Mouse (Mus musculus) megakaryocyte-erythroid progenitor cell, adult 5-6 weeks (primary cell): ENCODE data around the gene Nol4l. TPM values are rescaled to one million over a fixed set of nuclear protein-coding genes. Genes with fewer than 3 reads are reported as not detected.

ENCODE experiments used
- ATAC-seq: replicated peaks from 2 replicates; pipeline ENCODE4 v1.8.0; 2016; ENCODE audit warnings: mild to moderate bottlenecking, inconsistent platforms; ENCODE audit not compliant: severe bottlenecking, poor library complexity, low FRiP score, low TSS enrichment
- total RNA-seq, 2 experiments: library from RNA; stranded (forward) in 1 of 2; stranded (reverse) in 1 of 2; fragments of 200-1000, 215-1000 nt in 1 of 2; fragments of >200 nt in 1 of 2; fragmentation: Nextera tagmentation in 1 of 2; gene quantifications; 2 replicates each; pipeline ENCODE4 v1.2.3; 2014 to 2017

The Nol4l gene
- total RNA-seq, 2 experiments from 2014 or later = 10.4 to 13.3 TPM

GRCm38 (mm10) chr2:153428485-153428884, 101.3 kb downstream of the Nol4l start:
- ATAC-seq = no peak

GRCm38 (mm10) chr2:153426931-153427330, 102.8 kb downstream of the Nol4l start:
- ATAC-seq = peak; percentile 53

DNA sequence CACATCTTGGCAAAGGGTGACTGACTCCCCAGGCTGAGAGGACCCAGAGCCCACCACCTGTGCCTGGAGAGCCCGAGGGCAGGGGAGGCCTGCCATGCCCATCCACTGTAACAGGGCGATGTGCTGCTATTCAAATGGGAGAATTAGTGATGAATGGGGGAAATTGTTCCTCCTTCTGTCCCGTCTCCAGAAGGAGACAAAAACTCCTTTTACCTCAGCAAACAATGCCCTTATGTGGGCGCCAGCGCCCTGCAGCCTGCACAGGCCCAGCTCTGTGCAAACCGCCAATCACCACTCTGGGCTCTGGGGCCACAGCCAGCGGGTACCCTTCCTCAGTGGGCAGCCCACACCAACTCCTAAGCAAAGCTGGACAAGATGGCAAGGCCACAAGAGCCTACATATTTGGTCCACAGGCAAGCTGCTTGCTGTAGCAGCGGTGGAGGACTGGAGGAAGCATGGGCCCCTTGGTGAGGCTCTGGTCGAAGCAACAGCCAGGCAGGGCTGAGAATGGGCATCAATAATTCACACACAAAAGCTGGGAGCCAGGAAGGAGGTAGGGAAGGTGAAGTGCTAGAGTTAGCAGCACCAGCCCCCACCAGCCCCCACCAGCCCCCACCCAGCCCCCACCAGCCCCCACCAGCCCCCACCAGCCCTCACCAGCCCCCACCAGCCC, 103.6 kb downstream of the Nol4l start:
- ATAC-seq = no peak

DNA sequence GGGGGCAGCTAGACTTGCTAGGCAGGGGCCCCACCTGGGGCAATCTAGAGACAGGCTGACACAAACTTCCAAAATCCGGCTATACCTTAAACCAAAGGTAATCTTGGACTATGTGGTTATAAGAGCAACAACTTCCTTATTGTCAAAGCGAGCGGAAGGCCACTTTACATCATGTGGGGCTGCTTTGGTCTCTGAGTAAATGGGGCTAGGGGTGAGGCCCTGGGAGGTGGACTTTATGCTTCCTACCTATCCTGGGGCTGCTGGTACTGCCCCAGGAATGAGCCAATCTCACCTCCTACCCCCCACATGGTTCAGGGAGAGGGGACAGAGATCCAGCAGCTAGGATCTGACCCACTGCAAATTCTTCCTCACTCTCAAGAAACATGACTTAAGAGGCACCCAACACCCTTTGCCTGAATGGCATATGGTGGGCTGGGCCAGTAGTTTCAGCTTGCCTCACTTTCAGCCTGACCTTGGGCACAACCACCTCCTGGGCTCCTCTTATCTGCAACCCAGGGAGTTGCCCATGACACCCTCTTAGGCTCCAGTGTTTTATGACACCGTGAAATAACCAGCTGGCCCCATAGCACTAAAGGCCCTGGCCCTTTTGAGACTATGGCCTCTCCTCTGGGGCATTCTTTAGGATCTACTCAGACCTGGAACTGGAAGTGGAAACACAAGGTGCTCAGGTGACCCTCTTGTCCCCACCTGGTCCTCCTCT, 104.5 kb downstream of the Nol4l start:
- peak; percentile 34; the same call in 1 of the 2 replicates for ATAC-seq

GRCm38 (mm10) chr2:153424557-153424956, 105.2 kb downstream of the Nol4l start:
- no peak for ATAC-seq

DNA sequence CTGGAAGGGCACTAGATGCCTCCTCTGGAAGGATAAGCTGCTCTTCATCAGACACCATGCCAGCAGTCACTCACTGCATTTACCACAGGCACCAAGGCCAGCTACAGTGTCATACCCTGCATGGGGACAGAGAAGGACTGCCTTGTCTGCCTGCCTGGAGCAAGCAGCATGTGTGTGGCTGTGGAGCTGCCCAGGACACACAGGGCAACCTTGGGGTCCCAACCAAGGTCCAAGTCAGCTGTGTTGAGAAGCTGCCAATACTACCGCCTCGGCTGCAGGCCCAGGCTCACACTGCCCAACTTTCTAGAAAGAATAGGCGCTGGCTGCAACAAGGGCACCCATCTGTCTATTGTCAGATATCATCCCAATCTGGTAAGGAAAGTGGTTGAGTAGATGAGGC, 106.7 kb downstream of the Nol4l start:
- ATAC-seq = no peak

DNA sequence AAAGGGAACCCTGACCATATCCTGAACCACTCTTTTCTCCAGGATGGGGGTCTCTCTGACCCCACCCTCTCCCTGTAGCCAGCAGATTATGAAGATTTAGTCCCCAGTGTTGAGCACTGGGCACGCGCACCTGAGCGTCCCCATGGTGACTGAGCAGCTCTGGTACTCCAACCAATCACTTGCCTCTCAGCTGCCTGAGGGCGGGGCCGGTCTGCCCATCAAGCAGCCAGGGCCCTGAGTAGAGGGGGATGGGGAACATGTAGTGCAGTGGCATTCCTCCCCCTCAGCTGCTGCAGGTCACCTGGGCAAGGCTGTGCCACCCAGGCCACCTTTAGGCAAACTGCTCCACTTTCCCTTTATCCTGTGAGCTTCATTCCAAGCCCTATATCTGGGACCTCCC, 107.7 kb downstream of the Nol4l start:
- no peak for ATAC-seq

GRCm38 (mm10) chr2:153421233-153421632, 108.5 kb downstream of the Nol4l start:
- ATAC-seq = no peak

GRCm38 (mm10) chr2:153418381-153418780, 111.4 kb downstream of the Nol4l start:
- ATAC-seq = no peak

DNA sequence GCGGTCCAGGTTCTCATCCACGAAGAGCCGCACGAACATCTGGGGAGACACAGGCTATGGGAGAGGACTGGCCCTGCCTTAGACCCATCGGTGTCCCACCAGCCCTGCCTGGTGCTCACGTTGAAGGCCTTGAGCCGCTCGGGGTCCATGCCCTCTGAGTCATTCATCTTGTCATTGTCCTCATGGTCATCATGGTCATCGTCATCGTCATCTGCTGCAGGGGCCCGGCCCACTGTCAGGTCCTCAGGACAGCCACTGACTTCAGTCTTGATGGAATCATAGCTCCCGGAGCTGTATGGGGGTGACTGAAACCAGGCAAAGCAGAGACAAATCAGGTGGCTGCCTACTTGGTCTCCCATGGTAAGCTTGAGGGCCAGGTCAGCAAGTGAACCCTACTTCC, 111.9 kb downstream of the Nol4l start:
- ATAC-seq = no peak

GRCm38 (mm10) chr2:153414607-153415006, 115.2 kb downstream of the Nol4l start:
- ATAC-seq = 0 out of 2 replicates have a peak, but pooled peaks have one; percentile 31

GRCm38 (mm10) chr2:153412563-153412962, 117.2 kb downstream of the Nol4l start:
- ATAC-seq = no peak

DNA sequence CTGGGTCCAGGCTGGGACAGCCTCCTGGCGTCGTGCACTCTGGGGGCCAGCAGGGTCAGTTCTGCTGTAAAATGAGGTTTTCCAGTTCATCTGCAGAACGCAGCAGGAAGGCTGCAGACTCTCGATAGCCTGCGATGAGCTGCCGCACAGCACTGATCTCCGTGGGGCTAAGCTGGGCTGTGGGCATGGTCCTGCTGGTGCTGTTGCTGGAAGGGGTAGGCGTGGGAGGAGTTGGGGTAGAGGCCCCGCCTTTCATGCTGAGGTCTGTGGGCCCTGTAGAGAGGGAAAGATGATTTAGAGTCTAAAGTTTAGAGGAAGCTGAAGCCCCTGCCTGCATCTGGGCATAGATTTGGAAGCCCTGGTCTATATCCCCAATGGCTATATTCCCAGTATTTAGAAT, 118.2 kb downstream of the Nol4l start:
- 0 out of 2 replicates have a peak, but pooled peaks have one; percentile 35 for ATAC-seq

DNA sequence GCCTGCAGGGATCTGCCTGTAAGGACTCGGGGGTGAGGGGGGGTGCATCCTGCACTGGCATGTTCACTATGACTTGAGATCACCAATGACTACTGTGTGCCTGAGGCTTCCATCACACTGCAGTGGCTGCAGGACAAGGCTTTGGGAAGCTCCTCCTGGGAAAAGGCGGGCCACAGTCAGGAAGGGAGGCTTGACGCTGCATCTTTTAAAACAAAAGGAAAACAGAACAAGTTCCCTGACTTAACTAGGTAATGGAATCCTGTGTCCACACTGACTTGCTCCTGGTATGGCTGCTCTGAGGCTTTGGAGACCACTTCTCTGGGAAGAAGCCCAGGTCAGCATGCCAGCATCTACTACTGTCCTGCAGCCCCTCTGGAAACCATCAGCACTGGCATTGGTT, 120.8 kb downstream of the Nol4l start:
- no peak for ATAC-seq

DNA sequence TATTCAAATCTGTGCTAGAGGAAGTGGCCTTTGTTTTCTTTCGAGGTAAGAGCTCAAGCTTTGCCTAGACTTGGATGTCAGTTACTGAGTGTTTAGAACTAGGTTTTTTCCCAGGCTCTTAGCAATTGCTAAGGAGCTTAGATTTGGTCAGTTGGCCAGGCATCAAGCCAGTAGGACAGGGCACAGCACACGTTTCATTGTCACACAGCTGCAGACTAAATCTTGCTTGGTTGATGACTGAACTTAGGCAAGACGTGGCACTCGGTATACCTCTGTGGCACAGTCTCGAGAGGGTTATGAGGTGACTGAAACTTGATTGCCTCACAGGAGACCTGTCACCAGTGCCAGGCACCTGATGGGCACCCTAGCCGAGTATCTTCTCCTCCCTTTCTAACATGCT, 122.9 kb downstream of the Nol4l start:
- no peak for ATAC-seq

DNA sequence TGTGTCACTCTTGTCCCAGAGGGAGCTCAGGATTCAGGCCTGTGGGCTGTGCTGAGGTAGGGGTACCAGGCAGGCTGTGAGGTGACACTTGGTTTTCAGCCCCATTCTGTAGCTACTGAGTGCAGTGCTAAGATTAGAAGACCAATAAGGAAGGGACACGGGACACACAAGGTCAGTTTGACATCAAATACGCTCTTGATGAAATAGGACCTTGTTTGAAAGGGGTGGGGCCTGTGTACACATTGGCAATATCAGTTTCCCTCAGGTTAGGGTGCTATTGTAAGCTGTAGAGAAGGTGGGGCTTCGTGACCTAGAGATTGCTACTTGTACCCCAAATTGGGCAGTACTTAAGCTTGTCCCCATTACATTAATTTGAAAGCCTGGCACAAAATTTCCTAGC, 124.9 kb downstream of the Nol4l start:
- ATAC-seq = no peak

- no peak for ATAC-seq
Measured at GRCm38 (mm10) chr2:153404062-153404461, 125.7 kb downstream of the Nol4l start.

DNA sequence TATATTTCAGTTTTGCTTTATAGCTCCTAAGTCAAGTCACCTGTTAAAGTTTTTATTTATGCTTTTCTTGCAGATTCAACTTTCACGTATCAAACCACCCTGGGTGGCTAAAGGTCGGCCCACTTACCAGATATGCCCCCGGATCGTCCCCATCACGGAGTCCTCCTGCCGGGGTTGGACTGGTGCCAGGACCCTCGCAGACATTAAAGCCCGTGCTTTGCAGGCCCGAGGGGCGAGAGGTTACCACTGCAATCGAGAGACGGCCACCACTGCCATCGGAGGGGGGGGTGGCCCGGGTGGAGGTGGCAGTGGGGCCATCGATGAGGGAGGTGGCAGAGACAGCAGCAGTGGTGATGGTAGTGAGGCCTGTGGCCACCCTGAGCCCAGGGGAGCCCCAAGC, 130.6 kb downstream of the Nol4l start:
- no peak for ATAC-seq

- ATAC-seq = no peak
Measured at GRCm38 (mm10) chr2:153397790-153398515, 131.8 kb downstream of the Nol4l start.

GRCm38 (mm10) chr2:153393045-153393444, 136.7 kb downstream of the Nol4l start:
- ATAC-seq = no peak
